Mouse (Mus musculus): Measurements from ENCODE around the gene Catspere2.
A peak's percentile ranks its signal among the peaks of the same experiment; 100 is the strongest.
"Not testable (repeated sequence)": the region's sequence is repeated elsewhere in the genome, so short reads cannot be mapped to it uniquely, and the experiment has no call there.

Gene Catspere2

DNA sequence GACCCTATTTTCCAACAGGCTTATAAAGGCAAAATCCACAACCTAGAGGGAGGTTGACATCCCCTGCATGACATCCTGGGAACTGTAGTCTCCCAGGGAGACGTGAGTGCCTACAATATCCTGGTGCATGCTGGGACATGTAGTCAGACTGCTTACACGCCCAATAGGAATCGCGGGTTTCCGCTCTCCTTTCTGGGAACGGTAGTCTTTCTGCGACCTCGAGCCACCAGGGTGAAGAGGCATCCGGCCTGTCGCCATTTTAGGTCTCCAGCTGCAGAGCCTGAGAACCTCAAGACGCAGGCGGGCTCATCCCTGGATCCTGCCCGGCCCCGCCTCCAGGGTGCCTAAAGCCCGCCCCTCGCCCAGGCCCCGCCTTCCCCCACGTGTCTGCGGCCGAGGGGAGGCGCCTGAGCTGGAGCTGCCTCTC lies at the start of gene Catspere2:
Gene Catspere2 (plus strand): TSS at position 400 of the 427 bp plus-strand sequence.
- peak; percentile 97 to 98 for DNase-seq (ENCODE audit: low spot score in 2 of 2)

DNA sequence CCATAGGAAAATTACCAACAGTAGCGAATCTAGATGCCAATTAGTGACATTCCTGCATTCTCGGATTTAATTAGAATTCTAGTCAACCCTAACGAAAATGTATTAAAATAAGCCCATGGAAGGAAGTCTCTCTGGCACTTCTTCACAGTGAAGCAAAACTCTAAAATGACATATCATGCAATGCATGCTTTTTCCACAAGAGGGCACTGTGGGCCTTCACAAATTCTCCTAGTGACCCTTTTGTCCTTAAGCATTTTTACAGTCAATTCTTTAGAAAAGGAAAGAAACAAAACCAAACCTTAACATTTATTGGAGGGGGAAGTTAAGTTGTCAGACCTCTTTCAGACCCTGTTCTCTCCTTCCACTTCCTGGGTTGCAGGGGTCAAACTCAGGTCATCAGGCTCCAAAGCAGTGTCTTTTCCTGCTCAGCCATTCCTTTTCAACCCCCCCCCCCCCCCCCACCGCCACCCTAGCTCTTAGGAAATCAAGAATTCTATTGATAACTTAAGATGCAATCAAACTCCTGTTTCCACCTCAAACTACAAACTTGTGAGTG lies 42.7 kb upstream of the Catspere2 start:
- not testable (repeated sequence) for DNase-seq (ENCODE audit: low spot score in 2 of 2)

DNA sequence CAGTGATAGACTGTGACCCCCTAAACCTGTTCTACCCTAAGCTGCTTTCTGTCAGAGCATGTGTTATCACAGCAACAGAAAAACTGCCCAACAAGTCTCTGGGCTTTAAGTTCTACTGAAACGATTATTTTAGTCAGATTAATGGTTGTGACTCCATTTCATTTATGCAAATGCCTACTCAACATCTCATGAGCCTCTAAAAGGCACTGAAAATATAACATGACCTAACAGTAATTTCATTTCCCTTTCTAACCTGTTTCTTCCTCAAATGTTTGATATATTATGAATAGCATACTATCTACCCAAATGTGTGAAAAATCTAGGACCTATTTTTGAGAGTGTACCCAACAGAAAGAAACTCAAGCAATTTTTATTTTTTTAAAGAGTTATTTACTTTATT lies 1.9 kb upstream of the Catspere2 start:
- no peak for DNase-seq (ENCODE audit: low spot score in 2 of 2)

DNA sequence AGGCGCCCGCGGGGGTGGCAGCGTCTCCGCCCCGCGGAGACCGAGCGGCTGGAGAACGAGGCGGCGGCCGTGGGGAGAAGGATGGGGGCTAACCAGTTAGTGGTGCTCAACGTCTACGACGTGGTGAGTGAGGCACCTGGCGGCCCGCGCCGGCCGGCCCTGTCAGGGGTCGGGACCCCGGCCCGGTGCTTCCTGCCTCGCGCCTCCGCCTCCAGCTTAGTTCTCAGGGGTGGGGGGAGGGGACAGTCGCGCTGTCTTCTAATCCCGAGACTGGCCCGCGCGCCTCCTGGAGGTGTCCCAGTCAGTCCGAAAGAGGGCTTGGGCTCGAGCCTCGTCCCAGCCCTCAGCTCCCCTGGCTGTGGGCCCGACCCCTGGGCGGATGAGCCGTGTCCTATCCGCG lies 359 bp downstream of the Catspere2 start:
- DNase-seq (ENCODE audit: low spot score in 2 of 2): not testable (repeated sequence)

DNA sequence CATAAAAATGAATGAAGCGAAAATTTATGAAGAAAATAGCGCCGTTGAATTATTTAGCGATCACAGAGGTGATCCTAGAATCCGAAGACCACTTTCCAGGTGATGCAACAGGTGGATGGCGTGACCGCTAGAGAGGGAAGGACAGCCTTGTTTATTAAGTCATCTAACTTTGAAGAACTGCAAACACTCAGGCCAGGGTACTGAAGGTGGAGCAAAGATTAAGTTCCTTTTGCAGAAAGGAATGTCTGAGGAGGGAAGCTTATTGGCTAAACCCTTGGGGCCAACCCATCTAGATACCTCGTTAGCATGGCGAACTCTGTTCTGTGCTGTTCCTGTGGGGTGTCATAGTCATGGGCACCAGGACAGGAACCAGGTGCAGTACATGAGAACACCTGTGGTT lies 983 bp downstream of the Catspere2 start:
- DNase-seq (ENCODE audit: low spot score in 2 of 2): no peak

DNA sequence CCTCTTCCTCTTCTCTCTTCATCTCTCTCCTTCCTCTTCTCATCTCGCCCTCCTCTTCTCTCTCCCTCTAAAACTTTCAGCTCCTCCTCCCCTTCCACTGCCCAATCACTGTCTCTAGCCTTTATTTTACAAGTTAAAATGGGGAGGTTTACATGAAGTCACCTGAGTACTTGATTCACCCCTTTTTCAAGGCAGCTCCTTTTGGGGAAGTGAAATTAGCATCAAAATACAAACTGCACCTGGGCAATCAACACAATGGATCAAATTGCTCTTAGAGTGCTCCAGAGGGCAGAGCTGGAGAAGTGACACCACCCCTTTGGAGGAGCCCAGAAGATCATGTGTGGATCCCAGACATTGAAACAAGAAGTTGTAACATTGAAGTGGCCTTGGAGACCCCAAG lies 4.3 kb downstream of the Catspere2 start:
- DNase-seq (ENCODE audit: low spot score in 2 of 2): not testable (repeated sequence)

DNA sequence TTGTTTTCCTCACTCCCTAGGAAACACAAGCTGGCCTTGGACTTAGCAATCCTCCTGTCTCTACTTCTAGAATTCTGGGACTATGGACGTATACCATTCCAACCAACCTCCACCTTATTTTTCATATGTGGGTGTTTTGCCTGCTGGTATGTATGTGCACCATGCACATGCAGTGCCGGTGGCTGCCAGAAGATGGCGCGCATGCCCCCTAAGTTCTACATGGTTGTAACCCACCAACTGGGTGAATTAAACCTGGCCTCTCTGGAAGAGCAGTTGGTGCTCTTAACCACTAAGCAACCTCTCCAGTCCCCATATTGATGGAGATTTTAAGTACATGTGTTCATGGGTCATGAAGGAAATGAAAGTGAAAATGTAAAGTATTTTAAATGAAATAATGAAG lies 89.6 kb downstream of the Catspere2 start:
- DNase-seq (ENCODE audit: low spot score in 2 of 2): not testable (repeated sequence)

DNA sequence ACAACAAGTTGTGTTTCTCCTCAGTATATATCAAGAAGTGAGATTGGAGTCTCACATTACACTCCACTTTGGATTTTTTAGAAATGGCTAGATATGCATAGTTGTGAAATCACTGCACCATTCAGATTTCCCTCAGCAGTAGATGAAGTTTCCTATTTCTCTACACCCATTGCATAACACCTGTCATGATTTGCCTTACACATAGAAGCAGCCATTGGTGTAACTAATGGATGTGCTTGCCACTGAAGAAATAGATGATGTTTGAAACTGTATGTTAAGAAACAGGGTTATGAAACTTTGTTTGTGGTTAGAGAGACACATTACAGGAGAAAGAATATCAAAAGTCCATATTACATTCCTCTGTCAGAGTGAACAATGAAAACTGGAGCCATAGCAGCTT lies 114.6 kb downstream of the Catspere2 start:
- not testable (repeated sequence) for DNase-seq (ENCODE audit: low spot score in 2 of 2)

DNA sequence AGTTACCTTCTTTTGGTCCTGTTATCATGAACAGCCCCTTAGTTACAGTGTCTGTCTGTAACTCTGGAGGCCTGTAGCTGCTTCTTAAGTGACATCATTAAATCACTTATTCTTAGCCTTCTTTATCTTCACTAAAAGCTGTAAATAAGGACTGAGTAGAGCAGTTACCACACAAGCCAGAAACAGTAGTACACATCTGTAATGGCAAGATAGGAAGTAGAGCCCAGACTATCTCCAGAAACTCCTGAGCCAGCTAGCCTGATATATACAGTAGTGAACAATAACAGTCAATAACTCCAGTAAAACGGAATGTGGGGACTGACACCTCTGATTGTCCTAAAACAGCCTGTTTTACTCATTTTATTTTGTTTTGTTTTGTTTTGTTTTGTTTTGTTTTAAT lies 125.3 kb downstream of the Catspere2 start:
- not testable (repeated sequence) for DNase-seq (ENCODE audit: low spot score in 2 of 2)

DNA sequence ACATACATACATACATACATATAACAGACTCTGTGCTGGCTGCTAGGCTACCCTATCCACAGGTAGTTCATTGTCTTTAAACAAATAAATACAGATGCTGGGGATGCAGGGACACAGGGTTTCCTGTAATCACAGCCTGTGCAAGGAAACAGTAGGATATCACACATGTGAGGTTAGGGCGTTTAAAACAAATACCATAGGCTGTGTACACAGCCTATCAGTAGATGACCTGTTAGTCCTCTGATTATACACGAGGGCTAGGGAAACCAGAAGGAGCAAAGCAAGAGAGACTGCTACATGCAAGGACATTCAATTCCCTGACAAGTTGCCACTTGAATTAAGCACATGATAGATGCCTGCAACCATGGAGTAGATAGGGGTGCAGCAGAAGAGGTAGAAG lies 139.0 kb downstream of the Catspere2 start:
- not testable (repeated sequence) for DNase-seq (ENCODE audit: low spot score in 2 of 2)

DNA sequence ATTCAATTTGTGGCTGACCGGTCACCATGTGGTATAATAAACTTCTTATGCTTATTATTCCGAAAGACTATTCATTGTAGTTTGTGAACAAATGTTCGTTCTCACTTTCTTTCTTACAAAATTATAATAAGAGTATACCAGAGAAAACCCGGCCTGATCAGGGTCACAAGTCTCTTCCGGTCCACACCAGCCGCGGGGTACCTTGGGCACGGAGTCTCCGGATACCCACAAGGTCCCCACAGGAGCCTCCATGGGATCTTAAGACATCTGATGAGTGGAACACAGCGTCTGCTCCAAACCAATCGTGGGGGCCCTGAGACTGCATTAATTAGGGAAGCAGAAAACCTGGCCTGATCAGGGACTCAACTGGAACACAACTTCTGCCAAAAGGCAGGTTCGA lies 151.1 kb downstream of the Catspere2 start:
- no peak for DNase-seq (ENCODE audit: low spot score in 2 of 2)

DNA sequence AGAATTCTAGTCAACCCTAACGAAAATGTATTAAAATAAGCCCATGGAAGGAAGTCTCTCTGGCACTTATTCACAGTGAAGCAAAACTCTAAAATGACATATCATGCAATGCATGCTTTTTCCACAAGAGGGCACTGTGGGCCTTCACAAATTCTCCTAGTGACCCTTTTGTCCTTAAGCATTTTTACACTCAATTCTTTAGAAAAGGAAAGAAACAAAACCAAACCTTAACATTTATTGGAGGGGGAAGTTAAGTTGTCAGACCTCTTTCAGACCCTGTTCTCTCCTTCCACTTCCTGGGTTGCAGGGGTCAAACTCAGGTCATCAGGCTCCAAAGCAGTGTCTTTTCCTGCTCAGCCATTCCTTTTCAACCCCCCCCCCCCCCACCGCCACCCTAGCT lies 163.3 kb downstream of the Catspere2 start:
- DNase-seq (ENCODE audit: low spot score in 2 of 2): not testable (repeated sequence)

DNA sequence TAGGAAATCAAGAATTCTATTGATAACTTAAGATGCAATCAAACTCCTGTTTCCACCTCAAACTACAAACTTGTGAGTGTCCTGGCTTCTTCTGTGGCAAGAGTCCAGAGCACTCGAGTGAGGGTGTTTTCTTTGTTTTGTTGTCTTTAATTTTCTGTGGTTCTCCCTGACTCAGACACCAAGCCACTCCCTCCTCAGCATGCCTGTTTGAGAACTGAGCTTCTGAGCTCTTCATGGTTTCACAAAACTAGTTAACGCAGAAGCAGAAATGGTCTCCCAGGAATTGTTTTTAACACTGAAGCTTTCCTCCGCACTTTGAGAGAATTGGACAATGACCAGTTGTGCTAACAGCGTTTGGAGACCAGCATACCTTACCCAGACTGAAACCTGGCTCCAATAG lies 163.7 kb downstream of the Catspere2 start:
- DNase-seq (ENCODE audit: low spot score in 2 of 2): not testable (repeated sequence)

DNA sequence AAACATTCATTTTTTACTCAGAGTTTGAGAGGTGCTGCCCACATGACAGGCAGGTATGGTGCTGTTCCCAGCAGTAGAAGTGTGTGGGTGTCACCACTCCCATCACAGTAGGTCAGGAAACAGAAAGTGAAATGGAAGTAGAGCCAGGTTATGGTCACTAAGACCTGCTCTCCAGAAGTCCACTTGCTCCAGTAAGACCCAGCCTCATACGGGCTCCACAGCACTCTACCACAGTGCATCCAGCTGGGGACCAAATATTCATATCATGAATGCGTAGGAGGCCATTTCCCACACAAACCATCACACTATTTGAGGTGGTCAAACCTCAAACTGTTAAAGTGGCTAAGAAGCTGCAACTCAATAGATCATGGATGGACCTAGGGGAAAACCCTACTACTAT lies 199.0 kb downstream of the Catspere2 start:
- DNase-seq (ENCODE audit: low spot score in 2 of 2): no peak

DNA sequence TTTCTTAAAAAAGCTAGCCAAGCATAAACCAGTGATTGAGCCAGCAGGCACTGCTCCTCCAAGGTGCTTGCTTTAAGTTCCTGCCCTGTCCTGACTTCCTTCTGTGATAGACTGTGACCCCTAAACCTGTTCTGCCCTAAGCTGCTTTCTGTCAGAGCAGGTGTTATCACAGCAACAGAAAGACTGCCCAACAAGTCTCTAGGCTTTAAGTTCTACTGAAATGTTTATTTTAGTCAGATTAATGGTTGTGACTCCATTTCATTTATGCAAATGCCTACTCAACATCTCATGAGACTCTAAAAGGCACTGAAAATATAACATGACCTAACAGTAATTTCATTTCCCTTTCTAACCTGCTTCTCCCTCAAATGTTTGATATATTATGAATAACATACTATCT lies 202.4 kb downstream of the Catspere2 start:
- DNase-seq (ENCODE audit: low spot score in 2 of 2): no peak

DNA sequence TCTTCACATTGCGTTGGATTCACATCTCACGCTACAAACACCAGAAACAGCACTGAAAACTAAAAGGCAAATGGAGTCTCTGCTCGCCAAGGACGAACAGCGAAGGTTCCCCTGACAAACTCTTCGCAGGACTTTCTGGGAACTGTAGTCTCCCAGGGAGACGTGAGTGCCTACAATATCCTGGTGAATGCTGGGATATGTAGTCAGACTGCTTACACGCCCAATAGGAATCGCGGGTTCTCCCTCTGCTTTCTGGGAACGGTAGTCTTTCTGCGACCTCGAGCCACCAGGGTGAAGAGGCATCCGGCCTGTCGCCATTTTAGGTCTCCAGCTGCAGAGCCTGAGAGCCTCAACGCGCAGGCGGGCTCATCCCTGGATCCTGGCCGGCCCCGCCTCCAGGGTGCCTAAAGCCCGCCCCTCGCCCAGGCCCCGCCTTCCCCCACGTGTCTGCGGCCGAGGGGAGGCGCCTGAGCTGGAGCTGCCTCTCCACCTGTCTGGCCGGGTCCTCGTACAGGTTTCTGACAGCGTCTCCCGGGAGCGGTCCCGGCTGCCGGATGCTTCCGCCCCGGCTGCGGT lies 204.1 kb downstream of the Catspere2 start, which contains the start of gene Desi2:
Gene Desi2 (plus strand): TSS at position 202 of the 576 bp plus-strand sequence.
- DNase-seq (ENCODE audit: low spot score in 2 of 2): peak; percentile 91 to 96

DNA sequence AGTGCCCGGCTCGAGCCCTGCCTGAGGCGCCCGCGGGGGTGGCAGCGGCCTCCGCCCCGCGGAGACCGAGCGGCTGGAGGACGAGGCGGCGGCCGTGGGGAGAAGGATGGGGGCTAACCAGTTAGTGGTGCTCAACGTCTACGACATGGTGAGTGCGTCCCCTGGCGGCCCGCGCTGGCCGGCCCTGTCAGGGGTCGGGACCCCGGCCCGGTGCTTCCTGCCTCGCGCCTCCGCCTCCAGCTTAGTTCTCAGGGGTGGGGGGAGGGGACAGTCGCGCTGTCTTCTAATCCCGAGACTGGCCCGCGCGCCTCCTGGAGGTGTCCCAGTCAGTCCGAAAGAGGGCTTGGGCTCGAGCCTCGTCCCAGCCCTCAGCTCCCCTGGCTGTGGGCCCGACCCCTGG lies 204.6 kb downstream of the Catspere2 start:
- peak in 1 of 2 experiments; percentile 70 for DNase-seq (ENCODE audit: low spot score in 2 of 2)

DNA sequence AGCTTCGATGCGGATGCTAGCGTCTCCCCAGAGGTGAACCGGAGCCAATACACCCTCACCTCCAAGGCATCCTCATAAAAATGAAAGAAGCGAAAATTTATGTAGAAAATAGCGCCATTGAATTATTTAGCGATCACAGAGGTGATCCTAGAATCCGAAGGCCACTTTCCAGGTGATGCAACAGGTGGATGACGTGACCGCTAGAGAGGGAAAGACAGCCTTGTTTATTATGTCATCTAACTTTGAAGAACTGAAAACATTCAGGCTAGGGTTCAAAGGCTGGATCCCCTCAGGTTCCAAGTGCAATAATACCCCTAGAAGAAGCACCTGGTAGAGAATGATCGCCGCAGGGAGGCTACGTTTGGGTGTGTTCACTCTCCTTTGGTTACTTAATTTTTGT lies 205.2 kb downstream of the Catspere2 start:
- DNase-seq (ENCODE audit: low spot score in 2 of 2): no peak

DNA sequence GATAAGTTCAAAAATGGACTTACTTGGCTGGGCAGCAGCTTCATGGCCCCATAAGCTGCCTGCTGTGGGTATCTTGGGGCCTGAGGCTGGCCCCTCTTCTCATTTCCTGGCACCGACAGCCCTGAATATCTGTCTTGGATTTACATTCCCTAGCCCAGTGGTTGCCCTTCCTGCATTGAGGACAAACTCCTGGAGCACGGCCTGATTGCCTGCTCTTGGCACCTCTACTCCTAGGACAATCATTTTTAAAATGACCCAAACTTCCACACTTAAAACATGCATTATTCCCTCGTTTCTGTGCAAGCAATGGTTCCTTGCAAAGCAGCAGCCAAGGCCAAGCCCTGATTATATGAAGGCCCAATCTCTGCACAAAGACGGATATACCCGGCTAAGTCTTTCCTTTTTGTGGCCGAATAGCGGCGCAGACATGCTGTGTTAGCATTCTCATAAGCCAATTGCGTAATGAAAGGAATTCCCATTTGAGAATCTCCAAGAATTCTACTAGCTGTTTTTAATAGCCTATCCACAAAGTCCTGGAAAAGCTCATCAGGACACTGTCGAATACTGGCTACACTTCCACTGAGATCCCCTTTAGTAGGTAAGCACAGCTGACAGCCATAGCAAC lies 222.6 kb downstream of the Catspere2 start:
- DNase-seq (ENCODE audit: low spot score in 2 of 2): no peak

DNA sequence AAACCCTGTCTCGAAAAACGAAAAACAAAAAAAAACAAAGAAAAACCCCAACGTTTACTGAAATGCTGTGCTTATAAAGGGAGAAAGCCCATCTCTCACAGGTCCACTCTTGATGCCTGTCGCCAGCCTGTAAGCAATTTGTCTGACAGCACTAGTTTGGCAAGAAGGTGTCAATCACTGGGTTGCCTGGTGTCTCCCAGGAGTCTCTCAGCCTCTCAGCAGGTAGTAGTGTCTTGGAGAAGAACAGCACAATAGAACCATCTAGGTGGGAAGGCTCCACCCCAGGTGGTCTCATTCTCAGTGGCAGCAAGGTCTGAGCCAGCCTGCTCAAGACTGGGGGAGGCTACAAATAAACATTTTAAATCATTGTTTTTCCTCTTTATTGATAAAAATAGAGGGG lies 224.6 kb downstream of the Catspere2 start:
- not testable (repeated sequence) for DNase-seq (ENCODE audit: low spot score in 2 of 2)

DNA sequence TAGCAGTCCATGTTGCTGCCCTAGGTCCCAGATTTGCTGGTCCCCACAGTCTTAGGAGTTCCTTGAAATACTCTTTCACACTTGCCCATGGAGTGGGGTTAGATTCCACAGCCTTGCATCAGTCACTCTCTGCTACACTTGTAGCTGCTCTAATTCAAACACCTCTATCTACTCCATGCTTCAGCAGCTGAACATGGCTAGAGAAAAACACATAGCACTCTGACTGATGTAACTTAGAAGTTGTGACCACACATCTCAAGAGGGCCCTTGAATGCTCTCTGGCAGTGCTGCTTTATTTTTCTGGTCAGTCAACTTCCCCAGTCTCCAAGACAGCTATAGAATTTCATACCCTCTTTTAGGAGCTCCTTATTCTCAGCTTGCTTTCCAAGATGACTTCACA lies 226.7 kb downstream of the Catspere2 start:
- DNase-seq (ENCODE audit: low spot score in 2 of 2): no peak

DNA sequence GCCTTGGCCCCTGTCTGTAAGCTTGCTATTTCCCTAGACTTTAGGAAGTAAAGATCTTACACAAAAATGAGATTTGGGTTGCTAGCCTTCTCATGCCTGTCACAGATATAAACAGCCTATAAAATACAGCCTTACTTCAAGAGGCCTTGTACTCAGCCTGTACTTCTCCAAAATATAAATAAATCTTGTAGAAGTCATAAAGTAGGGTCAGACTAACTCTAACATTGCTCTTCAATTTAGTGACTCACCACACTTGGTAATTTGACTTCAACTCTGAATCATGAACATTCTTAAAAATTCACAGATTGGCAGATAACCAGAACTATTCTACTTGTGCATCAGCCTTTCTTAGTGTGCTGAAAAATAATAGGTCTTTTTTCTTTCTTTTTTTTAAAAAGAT lies 233.9 kb downstream of the Catspere2 start:
- no peak for DNase-seq (ENCODE audit: low spot score in 2 of 2)

DNA sequence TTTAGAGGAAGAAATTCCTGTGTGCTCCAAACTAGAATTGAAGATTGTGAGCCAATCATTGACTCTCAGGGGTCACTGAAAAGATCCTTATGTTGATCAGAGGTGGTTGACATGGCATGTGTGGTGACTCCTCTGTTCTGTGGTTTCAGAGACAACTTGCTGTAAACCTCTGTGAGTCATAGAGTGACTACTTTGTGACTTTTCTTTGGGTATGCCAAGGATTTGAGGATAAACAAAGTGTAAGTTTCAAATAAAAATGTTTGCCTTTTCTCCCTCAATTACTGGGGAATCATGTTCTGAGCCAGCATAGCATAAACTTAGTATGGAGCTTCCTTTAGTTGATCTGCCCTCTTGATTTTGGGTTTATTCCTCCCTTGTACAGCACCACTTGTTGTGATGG lies 235.1 kb downstream of the Catspere2 start:
- DNase-seq (ENCODE audit: low spot score in 2 of 2): no peak

Measured in urinary bladder, postnatal 4 days (tissue).